Mouse (Mus musculus) liver, adult 2 months (tissue): ENCODE results near the gene Ppm1d. TPM values are rescaled to one million over a fixed set of nuclear protein-coding genes. Genes with fewer than 3 reads are reported as not detected.

Experiments used
- DNase-seq: peaks from one replicate; pipeline ENCODE4 v3.0.0-alpha.2; 2011; ENCODE audit warnings: low read depth, low spot score; ENCODE audit errors: extremely low read depth
- H3K27ac ChIP-seq: fragments of 200-500 bp; replicated peaks from 2 replicates; pipeline ENCODE4 v1.5.1; 2012; ENCODE audit warnings: low read depth, mild to moderate bottlenecking, control low read depth, inconsistent platforms, low read length; ENCODE audit not compliant: insufficient read depth
- H3K27me3 ChIP-seq: fragments of 200-500 bp; 2 replicates; pipeline ENCODE4 v1.6.1; 2012; ENCODE audit warnings: mild to moderate bottlenecking, moderate library complexity, low read length, inconsistent platforms; ENCODE audit not compliant: control insufficient read depth, insufficient read depth
- H3K36me3 ChIP-seq: fragments of 200-500 bp; 2 replicates; pipeline ENCODE4 v1.6.1; 2012; ENCODE audit warnings: low read length, inconsistent platforms; ENCODE audit not compliant: control insufficient read depth, insufficient read depth
- H3K4me1 ChIP-seq: fragments of 200-500 bp; 2 replicates; pipeline ENCODE4 v1.6.1; 2011; ENCODE audit warnings: low read length; ENCODE audit not compliant: control insufficient read depth, insufficient read depth
- H3K4me3 ChIP-seq: fragments of 200-500 bp; 2 replicates; pipeline ENCODE4 v1.5.1; 2011; ENCODE audit warnings: low read depth, mild to moderate bottlenecking, control low read depth, low read length, moderate library complexity; ENCODE audit not compliant: insufficient read depth
- H3K79me2 ChIP-seq: fragments of 200-500 bp; 2 replicates; pipeline ENCODE4 v1.6.1; 2012; ENCODE audit warnings: inconsistent platforms, mild to moderate bottlenecking, low read length, moderate library complexity; ENCODE audit not compliant: control insufficient read depth, insufficient read depth
- H3K9ac ChIP-seq: fragments of 200-500 bp; 2 replicates; pipeline ENCODE4 v1.6.1; 2012; ENCODE audit warnings: low read depth, mild to moderate bottlenecking, control low read depth, inconsistent platforms, low read length
- CTCF ChIP-seq: fragments of 200-500 bp; IDR thresholded peaks from 2 replicates; pipeline ENCODE4 v1.5.1; 2011; ENCODE audit warnings: low read depth, low read length, control low read depth
- POLR2A ChIP-seq: fragments of 200-500 bp; IDR thresholded peaks from 2 replicates; pipeline ENCODE4 v1.6.1; 2011; ENCODE audit warnings: low read length, control low read depth; ENCODE audit not compliant: insufficient read depth; ENCODE audit errors: extremely low read depth
- WGBS: fragments of 180-500 bp; shearing (Covaris S2); methylation state at CpG from one replicate; pipeline ENCODE4 v1.1.7; 2018; 5-methylcytosine and 5-hydroxymethylcytosine counted together
- polyA plus RNA-seq: library from polyadenylated mRNA; depleted of rRNA; stranded (reverse); fragments of >200 nt; gene quantifications from 2 replicates; pipeline ENCODE4 v1.2.3, GENCODE M21; 2012
- total RNA-seq: library from RNA; depleted of rRNA; stranded (reverse); fragments of >200 nt; gene quantifications from 2 replicates; pipeline ENCODE4 v1.2.3, GENCODE M21; 2014

Gene Ppm1d
- total and polyA plus RNA-seq, 2 experiments = 1.7 to 3.1 TPM

DNA sequence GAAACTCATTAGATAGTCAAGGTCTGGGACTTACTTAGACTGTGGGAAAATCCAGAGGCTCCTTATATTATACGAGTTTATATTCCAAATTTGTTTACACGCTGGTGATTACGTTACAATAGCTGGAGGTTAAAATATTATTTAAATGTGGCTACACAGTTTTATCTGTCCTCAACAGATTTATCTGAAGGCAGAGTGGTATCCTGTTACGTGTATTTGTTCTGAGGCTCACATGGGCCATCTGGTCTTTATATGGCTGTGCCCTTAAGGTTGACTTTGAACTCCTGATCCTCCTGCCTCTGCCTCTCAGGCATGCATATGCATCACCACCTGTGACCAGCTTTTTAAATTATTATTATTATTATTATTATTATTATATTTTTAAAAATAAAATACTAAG is 42.8 kb downstream of the Ppm1d start:
- Histone ChIP-seq H3K4me3 (peak overlapping the region; percentile 66; the same call in 1 of the 2 replicates), H3K4me1 (peaks cover 2% of the 10 kb centered on the region; the same call in 1 of the 2 replicates), H3K36me3 (no peaks in the 10 kb centered on the region; the same call in 1 of the 2 replicates), H3K27ac (no peak overlapping the region), H3K79me2 (no peaks in the 10 kb centered on the region), H3K9ac (no peak overlapping the region), H3K27me3 (no peaks in the 10 kb centered on the region)
- TF ChIP-seq POLR2A (no peak), CTCF (no peak)
- WGBS = 63% methylated on average over 4 of the region's 4 CpGs
- no peak for DNase-seq

- no peak for TF ChIP-seq POLR2A
- no peak for TF ChIP-seq CTCF
- H3K27ac ChIP-seq = no peak overlapping the region
- H3K4me3 ChIP-seq = no peak overlapping the region
- 88% methylated on average over 6 of the region's 6 CpGs for WGBS
- H3K36me3 ChIP-seq = peaks cover 25% of the 10 kb centered on the region
- DNase-seq = no peak
- no peak overlapping the region for H3K9ac ChIP-seq
- H3K27me3 ChIP-seq = no peaks in the 10 kb centered on the region
- H3K4me1 ChIP-seq = no peaks in the 10 kb centered on the region
- H3K79me2 ChIP-seq = no peaks in the 10 kb centered on the region
Measured at GRCm38 (mm10) chr11:85359641-85360040, 48.6 kb downstream of the Ppm1d start.

- no peaks in the 10 kb centered on the region for H3K4me1 ChIP-seq
- WGBS = 90% methylated on average over 8 of the region's 8 CpGs
- H3K4me3 ChIP-seq = no peak overlapping the region
- no peak for DNase-seq
- H3K27ac ChIP-seq = no peak overlapping the region
- no peaks in the 10 kb centered on the region for H3K27me3 ChIP-seq
- H3K79me2 ChIP-seq = no peaks in the 10 kb centered on the region
- no peak overlapping the region for H3K9ac ChIP-seq
- TF ChIP-seq POLR2A (no peak), CTCF (no peak)
- H3K36me3 ChIP-seq = peaks cover 43% of the 10 kb centered on the region
Measured at GRCm38 (mm10) chr11:85361621-85362020, 50.6 kb downstream of the Ppm1d start.

- no peak overlapping the region for H3K27ac ChIP-seq
- H3K36me3 ChIP-seq = peaks cover 45% of the 10 kb centered on the region
- DNase-seq = no peak
- 94% methylated on average over 3 of the region's 3 CpGs for WGBS
- no peak overlapping the region for H3K4me3 ChIP-seq
- TF ChIP-seq POLR2A (no peak), CTCF (no peak)
- no peaks in the 10 kb centered on the region for H3K4me1 ChIP-seq
- no peaks in the 10 kb centered on the region for H3K79me2 ChIP-seq
- no peaks in the 10 kb centered on the region for H3K27me3 ChIP-seq
- no peak overlapping the region for H3K9ac ChIP-seq
Measured at GRCm38 (mm10) chr11:85366168-85366567, 55.1 kb downstream of the Ppm1d start.

DNA sequence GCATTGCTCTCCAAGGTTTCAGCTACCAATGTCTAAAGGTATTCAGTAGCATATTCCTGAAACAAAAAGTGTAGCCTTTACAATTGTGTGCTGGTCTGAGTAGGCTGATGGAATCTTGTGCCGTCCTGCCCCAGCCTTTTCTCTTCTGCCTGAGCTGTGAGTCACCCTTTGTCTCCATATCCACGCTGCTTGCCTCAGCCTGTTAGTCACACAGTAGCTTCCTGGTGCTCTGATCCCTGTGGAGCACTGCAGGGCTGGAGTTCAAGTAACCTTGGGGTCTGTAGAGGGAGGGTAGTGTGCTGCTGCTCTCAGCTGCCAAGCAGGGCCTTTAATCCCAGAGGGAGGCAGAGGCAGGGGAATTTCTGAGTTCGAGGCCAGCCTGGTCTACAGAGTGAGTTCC is 56.8 kb downstream of the Ppm1d start:
- Histone ChIP-seq H3K4me3 (no peak overlapping the region), H3K36me3 (peaks cover 43% of the 10 kb centered on the region), H3K9ac (no peak overlapping the region), H3K27ac (no peak overlapping the region), H3K27me3 (no peaks in the 10 kb centered on the region), H3K79me2 (no peaks in the 10 kb centered on the region), H3K4me1 (no peaks in the 10 kb centered on the region)
- no peak for DNase-seq
- WGBS = 88% methylated on average over 3 of the region's 3 CpGs
- no peak for TF ChIP-seq POLR2A
- TF ChIP-seq CTCF = no peak

DNA sequence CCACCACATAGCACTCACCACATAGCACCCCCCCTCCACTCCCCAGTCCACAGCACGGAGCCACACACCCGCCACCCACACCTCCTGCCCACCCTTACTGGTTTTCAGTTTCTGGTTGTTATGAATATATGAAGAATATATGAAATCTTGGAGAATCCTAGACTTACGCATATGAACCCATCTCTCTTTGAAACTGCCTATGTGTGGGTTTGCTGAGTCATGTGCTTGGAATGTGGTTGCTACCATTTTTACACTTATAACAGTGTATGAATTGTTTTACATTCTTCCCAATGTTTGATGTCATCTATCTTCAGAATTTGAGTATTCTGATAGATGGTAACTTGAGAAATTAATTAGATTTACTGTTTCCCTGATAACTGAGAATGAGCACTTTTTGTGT is 68.0 kb downstream of the Ppm1d start:
- no peak for DNase-seq
- no peak for TF ChIP-seq CTCF
- no peak for TF ChIP-seq POLR2A
- H3K9ac ChIP-seq = no peak overlapping the region
- peaks cover 7% of the 10 kb centered on the region; the same call in 1 of the 2 replicates for H3K36me3 ChIP-seq
- WGBS = 99% methylated on average over 3 of the region's 3 CpGs
- H3K4me1 ChIP-seq = no peaks in the 10 kb centered on the region
- H3K79me2 ChIP-seq = no peaks in the 10 kb centered on the region
- no peaks in the 10 kb centered on the region for H3K27me3 ChIP-seq
- no peak overlapping the region for H3K27ac ChIP-seq
- no peak overlapping the region for H3K4me3 ChIP-seq

DNA sequence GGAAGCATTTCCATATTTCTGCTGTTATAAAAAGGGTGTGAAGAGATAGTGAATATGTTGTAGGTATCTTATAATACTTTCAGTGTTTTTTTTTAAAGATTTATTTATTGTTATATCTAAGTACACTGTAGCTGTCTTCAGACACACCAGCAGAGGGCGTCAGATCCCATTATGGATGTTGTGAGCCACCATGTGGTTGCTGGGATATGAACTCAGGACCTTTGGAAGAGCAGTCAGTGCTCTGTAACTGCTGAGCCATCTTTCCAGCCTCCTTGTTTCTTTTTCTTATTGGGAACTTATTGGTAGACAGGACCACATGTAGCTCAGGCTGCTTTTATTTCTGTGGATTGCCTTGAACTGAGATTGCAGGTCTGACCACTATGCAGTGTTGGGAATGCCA is 69.0 kb downstream of the Ppm1d start:
- Histone ChIP-seq H3K9ac (no peak overlapping the region), H3K27me3 (no peaks in the 10 kb centered on the region), H3K36me3 (peaks cover 2% of the 10 kb centered on the region; the same call in 1 of the 2 replicates), H3K27ac (no peak overlapping the region), H3K4me1 (no peaks in the 10 kb centered on the region), H3K79me2 (no peaks in the 10 kb centered on the region), H3K4me3 (no peak overlapping the region)
- no peak for TF ChIP-seq CTCF
- TF ChIP-seq POLR2A = no peak
- no peak for DNase-seq
- 43% methylated on average over 1 of the region's 1 CpGs for WGBS
